Mouse (Mus musculus): ENCODE results near the gene Prss29.

GRCm38 (mm10) chr17:25294111-25294510, 24.3 kb upstream of the Prss29 start:
- TF ChIP-seq CTCF (IDR thresholded peaks at IDR 0.05; ENCODE audit: low read depth, low read length) (no peak), POLR2A (IDR thresholded peaks at IDR 0.05; ENCODE audit: extremely low read depth, insufficient read depth, low read length) (no peak)

All from liver, adult 2 months (tissue).